Comparison of ENCODE assay signal across 7 mouse cellular contexts in genomic region chr17:4778161-4778560, GRCm38 (mm10).
DNase-seq lines count a peak whose midpoint lies in the region; ATAC-seq and TF ChIP-seq lines count a peak whose summit lies in the region.

No protein-coding gene starts in this region.

- H3K4me3 ChIP-seq in midbrain, embryonic 12.5 days: no peak overlapping the region
- H3K4me3 ChIP-seq in small intestine, adult 2 months (ENCODE audit: low read depth, low read length): no peak overlapping the region

- H3K27me3 ChIP-seq in midbrain, embryonic 12.5 days: peaks cover 15% of the 10 kb centered on the region; the same call in 1 of the 2 replicates
- H3K27me3 ChIP-seq in small intestine, adult 2 months (ENCODE audit: control insufficient read depth, insufficient read depth, low read length): no peaks in the 10 kb centered on the region

- H3K9ac ChIP-seq in midbrain, embryonic 12.5 days (replicated peaks): no peak overlapping the region

- no peaks in the 10 kb centered on the region for H3K9me3 ChIP-seq in midbrain, embryonic 12.5 days

- intact Hi-C loops in left cerebral cortex, postnatal 10 days (cut with DNase I): loop anchor here (5.0 kb wide), 1 partner anchor 214 kb away; the partner anchor contains the start of gene Arid1b

- ATAC-seq in midbrain, embryonic 12.5 days (ENCODE audit: low FRiP score, low read depth): peak; percentile 76; the same call in 1 of the 2 replicates

- WGBS in midbrain, embryonic 12.5 days: 3% methylated on average over 14 of the region's 14 CpGs
- 3% methylated on average over 14 of the region's 14 CpGs for WGBS in small intestine, adult 2 months

- DNase-seq in ZHBTc4 (ENCODE audit: low read depth, low spot score): peak; percentile 79
- DNase-seq in cerebellum, postnatal 25 days: peak; percentile 82 to 88
- DNase-seq in gastrocnemius, adult 8-10 months (ENCODE audit: low spot score in 2 of 2): peak; percentile 25 to 58
- DNase-seq in induced T-regulatory cell, adult 2 months (ENCODE audit: low read depth): peak; percentile 69
- peak; percentile 25 to 71 for DNase-seq in left cerebral cortex, postnatal 10 days (ENCODE audit: extremely low spot score in 1 of 2, low spot score in 2 of 2)

- no peak overlapping the region for H3K27ac ChIP-seq in midbrain, embryonic 12.5 days (replicated peaks)
- no peak overlapping the region for H3K27ac ChIP-seq in small intestine, adult 2 months (ENCODE audit: insufficient read depth, low read depth, low read length)

- peak; percentile 97 for TF ChIP-seq CTCF in small intestine, adult 2 months (IDR thresholded peaks at IDR 0.05; ENCODE audit: extremely low read depth, insufficient read length, insufficient replicate concordance, low read depth, low read length)

- H3K4me2 ChIP-seq in midbrain, embryonic 12.5 days (replicated peaks): no peak overlapping the region

- H3K4me1 ChIP-seq in midbrain, embryonic 12.5 days: 0 out of 2 replicates have a peak, but pooled peaks cover 2% of the 10 kb centered on the region
- H3K4me1 ChIP-seq in small intestine, adult 2 months (ENCODE audit: control insufficient read depth, insufficient read depth, insufficient read length, low read length): no peaks in the 10 kb centered on the region

- TF ChIP-seq POLR2A in small intestine, adult 2 months (IDR thresholded peaks at IDR 0.05; ENCODE audit: low read depth, low read length): no peak

- H3K36me3 ChIP-seq in midbrain, embryonic 12.5 days: no peaks in the 10 kb centered on the region
- H3K36me3 ChIP-seq in small intestine, adult 2 months (ENCODE audit: control insufficient read depth, insufficient read depth, low read length): no peaks in the 10 kb centered on the region
